In the genomic region with DNA sequence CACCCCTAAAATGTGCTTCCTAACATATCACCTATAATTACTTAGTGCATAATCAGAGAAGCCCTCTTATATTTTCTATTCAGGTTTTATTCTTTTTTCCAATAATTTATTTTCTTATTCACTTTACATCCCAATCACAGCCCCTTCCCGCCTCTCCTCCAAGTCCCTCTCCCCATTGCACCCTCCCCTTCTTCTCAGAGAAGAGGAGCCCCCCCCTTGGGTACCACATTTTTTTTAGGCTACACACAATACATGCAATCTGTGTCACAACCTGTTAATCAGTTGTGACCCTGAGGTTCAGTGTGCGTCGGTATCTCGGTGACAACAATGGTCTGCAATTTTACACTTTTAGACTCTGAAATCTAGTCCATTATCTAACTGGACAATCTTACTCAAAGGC, we compare ENCODE assay signal across 36 mouse cellular contexts.
"Had no signal": no experiment of that assay in that cellular context is flagged by ENCODE, and none has a peak within 500 bp of the region (broad histone marks: within the 10 kb centered on the region; RNA-seq: fewer than 3 reads in every experiment).

No protein-coding gene starts in this region.

- H3K27ac ChIP-seq: heart, adult 2 months; heart, embryonic 10.5 days; heart, embryonic 13.5 days; heart, embryonic 15.5 days; hindbrain, embryonic 12.5 days; hindbrain, embryonic 13.5 days; hindbrain, embryonic 14.5 days; hindbrain, embryonic 15.5 days; hindbrain, postnatal 0 days; intestine, embryonic 15.5 days; kidney, embryonic 15.5 days; kidney, postnatal 0 days; layer of hippocampus, adult 2 months had no signal

- H3K9ac ChIP-seq: heart, embryonic 12.5 days; heart, embryonic 13.5 days; heart, embryonic 15.5 days; hindbrain, embryonic 12.5 days; hindbrain, embryonic 13.5 days; hindbrain, embryonic 14.5 days; hindbrain, embryonic 15.5 days; intestine, embryonic 15.5 days; kidney, embryonic 15.5 days had no signal

- H3K4me2 ChIP-seq: heart, embryonic 11.5 days; heart, embryonic 12.5 days; heart, embryonic 13.5 days; heart, embryonic 15.5 days; hindbrain, embryonic 12.5 days; hindbrain, embryonic 13.5 days; hindbrain, embryonic 14.5 days; hindbrain, embryonic 15.5 days; intestine, embryonic 15.5 days; kidney, embryonic 15.5 days had no signal

- ATAC-seq: hindbrain, embryonic 16.5 days; inflammation-experienced regulatory T-cells, adult 6 months; intestine, embryonic 15.5 days; intestine, embryonic 16.5 days; intestine, postnatal 0 days had no signal

- H3K27me3 ChIP-seq: heart, embryonic 12.5 days; heart, embryonic 13.5 days; heart, embryonic 15.5 days; hindbrain, embryonic 12.5 days; hindbrain, embryonic 13.5 days; hindbrain, embryonic 15.5 days; intestine, embryonic 15.5 days; kidney, embryonic 15.5 days had no signal

- H3K9me3 ChIP-seq: heart, embryonic 10.5 days; heart, embryonic 12.5 days; heart, embryonic 13.5 days; heart, embryonic 15.5 days; hindbrain, embryonic 12.5 days; hindbrain, embryonic 13.5 days; hindbrain, embryonic 15.5 days; intestine, embryonic 15.5 days; kidney, embryonic 15.5 days had no signal

- DNase-seq: heart, adult 18-20 months; heart, adult 2 months; heart, postnatal 10 days; heart, postnatal 14 days; heart, postnatal 36 days; heart, postnatal 4 days; kidney, adult 11 months; kidney, adult 18-20 months; kidney, adult 2 months; kidney, adult 8-10 months; kidney, adult 9 months; kidney, postnatal 10 days; kidney, postnatal 14 days; kidney, postnatal 25 days; kidney, postnatal 36 days; kidney, postnatal 4 days; layer of hippocampus, adult 9-11 months; layer of hippocampus, postnatal 36 days had no signal

- H3K4me3 ChIP-seq: heart, adult 2 months; heart, embryonic 10.5 days; heart, embryonic 12.5 days; heart, embryonic 13.5 days; heart, embryonic 15.5 days; hindbrain, embryonic 12.5 days; hindbrain, embryonic 13.5 days; hindbrain, embryonic 15.5 days; intestine, embryonic 15.5 days; kidney, embryonic 15.5 days; layer of hippocampus, adult 2 months had no signal

- H3K4me1 ChIP-seq: hindbrain, embryonic 15.5 days; intestine, embryonic 15.5 days; kidney, embryonic 15.5 days had no signal

- H3K36me3 ChIP-seq: heart, embryonic 10.5 days; heart, embryonic 12.5 days; heart, embryonic 13.5 days; heart, embryonic 15.5 days; hindbrain, embryonic 12.5 days; hindbrain, embryonic 13.5 days; hindbrain, embryonic 15.5 days; intestine, embryonic 15.5 days; kidney, embryonic 15.5 days had no signal
